Mouse (Mus musculus): ENCODE data around the gene Gm5105. TPM values are rescaled to one million over a fixed set of nuclear protein-coding genes. Genes with fewer than 3 reads are reported as not detected.

Gm5105 gene
- polyA plus RNA-seq, 1 experiment, result not detected

DNA sequence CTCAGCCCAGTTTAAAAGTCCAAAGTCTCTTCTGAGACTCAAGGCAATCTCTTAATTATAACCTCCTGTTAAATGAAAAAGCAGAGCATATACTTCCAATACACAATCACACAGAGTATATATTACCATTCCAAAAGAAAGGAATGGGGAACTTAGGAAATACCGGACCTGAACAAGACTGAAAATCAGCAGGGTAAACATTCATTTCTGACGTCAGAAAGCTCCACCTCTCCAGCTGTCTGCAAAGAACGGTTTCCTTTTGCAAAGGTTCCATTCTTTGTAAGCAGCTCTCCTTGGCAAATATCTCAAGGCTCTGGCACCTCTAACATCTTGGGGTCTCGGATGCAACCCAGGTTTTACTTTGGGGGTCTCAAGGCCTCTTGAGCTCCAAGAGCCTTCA is 54.8 kb downstream of the Gm5105 start:
- H3K9ac ChIP-seq (ENCODE audit: low read depth, poor library complexity, severe bottlenecking), result no peak overlapping the region
- H3K36me3 ChIP-seq (ENCODE audit: control insufficient read depth, insufficient read depth, low read length, poor library complexity, severe bottlenecking), result no peaks in the 10 kb centered on the region
- no peak overlapping the region for H3K27ac ChIP-seq (ENCODE audit: insufficient read depth, low read length)
- H3K4me1 ChIP-seq (ENCODE audit: control insufficient read depth, insufficient read depth, low read length), result no peaks in the 10 kb centered on the region
- no peaks in the 10 kb centered on the region for H3K27me3 ChIP-seq (ENCODE audit: control insufficient read depth, insufficient read depth, low read length, poor library complexity, severe bottlenecking)
- no peak overlapping the region for H3K4me3 ChIP-seq (ENCODE audit: low read depth, low read length)
- no peaks in the 10 kb centered on the region for H3K9me3 ChIP-seq (replicated peaks; ENCODE audit: control insufficient read depth, insufficient read depth, low read length, poor library complexity, severe bottlenecking)
- no peak for TF ChIP-seq EP300 (IDR thresholded peaks at IDR 0.05; ENCODE audit: insufficient read depth, low read depth, low read length)
- TF ChIP-seq CTCF (IDR thresholded peaks at IDR 0.05; ENCODE audit: low read depth, low read length), result no peak
- TF ChIP-seq POLR2A (IDR thresholded peaks at IDR 0.05; ENCODE audit: insufficient read depth, low read length), result no peak

DNA sequence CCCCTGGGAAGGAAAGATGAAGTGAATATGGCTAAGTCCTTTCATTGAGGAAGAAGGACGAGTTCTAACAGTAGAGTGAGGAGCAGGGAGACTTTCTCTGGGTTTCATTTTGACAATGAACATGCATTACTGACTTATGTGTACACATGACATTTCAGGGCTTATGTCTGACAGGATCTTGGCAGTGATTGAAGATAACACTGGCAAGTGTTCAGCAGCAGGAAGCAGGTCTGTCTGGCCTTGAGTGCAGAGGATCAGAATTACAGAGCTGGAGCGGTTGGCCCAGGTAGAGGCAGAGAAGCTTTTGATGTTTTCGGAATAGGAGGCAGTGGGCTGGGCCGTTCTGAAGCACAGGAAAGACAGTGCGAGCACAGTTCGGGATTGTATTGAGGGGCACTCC is 59.0 kb downstream of the Gm5105 start:
- Histone ChIP-seq H3K9me3 (replicated peaks; ENCODE audit: control insufficient read depth, insufficient read depth, low read length, poor library complexity, severe bottlenecking) (peaks cover 4% of the 10 kb centered on the region; the same call in 1 of the 2 replicates), H3K4me3 (ENCODE audit: low read depth, low read length) (no peak overlapping the region), H3K4me1 (ENCODE audit: control insufficient read depth, insufficient read depth, low read length) (no peaks in the 10 kb centered on the region), H3K36me3 (ENCODE audit: control insufficient read depth, insufficient read depth, low read length, poor library complexity, severe bottlenecking) (no peaks in the 10 kb centered on the region), H3K27me3 (ENCODE audit: control insufficient read depth, insufficient read depth, low read length, poor library complexity, severe bottlenecking) (no peaks in the 10 kb centered on the region), H3K27ac (ENCODE audit: insufficient read depth, low read length) (no peak overlapping the region), H3K9ac (ENCODE audit: low read depth, poor library complexity, severe bottlenecking) (no peak overlapping the region)
- no peak for TF ChIP-seq POLR2A (IDR thresholded peaks at IDR 0.05; ENCODE audit: insufficient read depth, low read length)
- no peak for TF ChIP-seq CTCF (IDR thresholded peaks at IDR 0.05; ENCODE audit: low read depth, low read length)
- TF ChIP-seq EP300 (IDR thresholded peaks at IDR 0.05; ENCODE audit: insufficient read depth, low read depth, low read length), result no peak

DNA sequence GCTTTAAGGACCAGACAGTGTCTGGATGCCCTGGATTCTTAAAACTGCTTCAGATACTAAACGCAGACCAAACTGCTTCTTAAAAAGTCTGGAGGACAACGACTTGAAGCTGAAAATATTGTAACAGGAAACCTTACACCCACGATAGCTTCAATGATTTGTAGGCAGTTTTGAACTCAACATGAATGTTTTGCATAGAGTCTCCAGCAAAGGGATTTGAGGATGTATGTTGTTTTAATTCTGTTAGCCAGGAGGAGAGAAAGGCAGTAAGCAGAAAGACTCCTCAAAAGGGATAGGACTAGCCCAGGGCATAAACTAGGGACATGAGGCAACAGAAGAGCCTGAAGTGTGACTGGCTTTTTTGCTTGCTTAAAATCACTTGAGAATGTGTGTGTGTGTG is 60.3 kb downstream of the Gm5105 start:
- Histone ChIP-seq H3K9ac (ENCODE audit: low read depth, poor library complexity, severe bottlenecking) (no peak overlapping the region), H3K27me3 (ENCODE audit: control insufficient read depth, insufficient read depth, low read length, poor library complexity, severe bottlenecking) (no peaks in the 10 kb centered on the region), H3K27ac (ENCODE audit: insufficient read depth, low read length) (no peak overlapping the region), H3K9me3 (replicated peaks; ENCODE audit: control insufficient read depth, insufficient read depth, low read length, poor library complexity, severe bottlenecking) (peaks cover 4% of the 10 kb centered on the region; the same call in 1 of the 2 replicates), H3K4me1 (ENCODE audit: control insufficient read depth, insufficient read depth, low read length) (no peaks in the 10 kb centered on the region), H3K36me3 (ENCODE audit: control insufficient read depth, insufficient read depth, low read length, poor library complexity, severe bottlenecking) (no peaks in the 10 kb centered on the region), H3K4me3 (ENCODE audit: low read depth, low read length) (no peak overlapping the region)
- no peak for TF ChIP-seq EP300 (IDR thresholded peaks at IDR 0.05; ENCODE audit: insufficient read depth, low read depth, low read length)
- TF ChIP-seq POLR2A (IDR thresholded peaks at IDR 0.05; ENCODE audit: insufficient read depth, low read length), result no peak
- TF ChIP-seq CTCF (IDR thresholded peaks at IDR 0.05; ENCODE audit: low read depth, low read length), result no peak

- TF ChIP-seq EP300 (IDR thresholded peaks at IDR 0.05; ENCODE audit: insufficient read depth, low read depth, low read length), result no peak
- TF ChIP-seq POLR2A (IDR thresholded peaks at IDR 0.05; ENCODE audit: insufficient read depth, low read length), result no peak
- no peak for TF ChIP-seq CTCF (IDR thresholded peaks at IDR 0.05; ENCODE audit: low read depth, low read length)
- Histone ChIP-seq H3K4me1 (ENCODE audit: control insufficient read depth, insufficient read depth, low read length) (no peaks in the 10 kb centered on the region), H3K9me3 (replicated peaks; ENCODE audit: control insufficient read depth, insufficient read depth, low read length, poor library complexity, severe bottlenecking) (peaks cover 4% of the 10 kb centered on the region; the same call in 1 of the 2 replicates), H3K9ac (ENCODE audit: low read depth, poor library complexity, severe bottlenecking) (no peak overlapping the region), H3K27me3 (ENCODE audit: control insufficient read depth, insufficient read depth, low read length, poor library complexity, severe bottlenecking) (no peaks in the 10 kb centered on the region; the same call in 1 of the 2 replicates), H3K36me3 (ENCODE audit: control insufficient read depth, insufficient read depth, low read length, poor library complexity, severe bottlenecking) (no peaks in the 10 kb centered on the region), H3K4me3 (ENCODE audit: low read depth, low read length) (no peak overlapping the region), H3K27ac (ENCODE audit: insufficient read depth, low read length) (no peak overlapping the region)
Observed at GRCm38 (mm10) chr3:138003264-138003663, 63.9 kb downstream of the Gm5105 start.

DNA sequence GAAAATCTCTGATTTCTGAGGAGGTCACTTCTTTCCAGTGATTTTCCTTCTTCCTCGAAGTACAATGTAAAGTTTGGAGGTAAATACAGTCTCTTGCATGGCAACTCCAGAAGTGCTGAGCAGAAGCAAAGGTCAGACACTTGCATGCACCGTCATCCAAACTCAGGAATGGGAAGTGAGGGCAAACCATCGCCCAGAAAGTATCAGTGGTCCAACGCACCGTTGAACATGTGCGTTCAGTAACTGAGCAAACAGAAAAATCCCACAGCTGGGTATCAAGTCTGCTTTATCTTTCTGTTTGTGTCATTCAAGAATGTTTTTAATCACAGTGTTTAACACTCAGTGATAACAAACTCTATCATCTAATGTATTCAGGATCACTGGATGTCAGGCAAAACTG is 64.6 kb downstream of the Gm5105 start:
- Histone ChIP-seq H3K9ac (ENCODE audit: low read depth, poor library complexity, severe bottlenecking) (no peak overlapping the region), H3K9me3 (replicated peaks; ENCODE audit: control insufficient read depth, insufficient read depth, low read length, poor library complexity, severe bottlenecking) (peaks cover 6% of the 10 kb centered on the region; the same call in 1 of the 2 replicates), H3K36me3 (ENCODE audit: control insufficient read depth, insufficient read depth, low read length, poor library complexity, severe bottlenecking) (no peaks in the 10 kb centered on the region), H3K27me3 (ENCODE audit: control insufficient read depth, insufficient read depth, low read length, poor library complexity, severe bottlenecking) (no peaks in the 10 kb centered on the region; the same call in 1 of the 2 replicates), H3K4me3 (ENCODE audit: low read depth, low read length) (no peak overlapping the region), H3K27ac (ENCODE audit: insufficient read depth, low read length) (no peak overlapping the region), H3K4me1 (ENCODE audit: control insufficient read depth, insufficient read depth, low read length) (no peaks in the 10 kb centered on the region)
- TF ChIP-seq EP300 (IDR thresholded peaks at IDR 0.05; ENCODE audit: insufficient read depth, low read depth, low read length) (no peak), POLR2A (IDR thresholded peaks at IDR 0.05; ENCODE audit: insufficient read depth, low read length) (no peak), CTCF (IDR thresholded peaks at IDR 0.05; ENCODE audit: low read depth, low read length) (no peak)

DNA sequence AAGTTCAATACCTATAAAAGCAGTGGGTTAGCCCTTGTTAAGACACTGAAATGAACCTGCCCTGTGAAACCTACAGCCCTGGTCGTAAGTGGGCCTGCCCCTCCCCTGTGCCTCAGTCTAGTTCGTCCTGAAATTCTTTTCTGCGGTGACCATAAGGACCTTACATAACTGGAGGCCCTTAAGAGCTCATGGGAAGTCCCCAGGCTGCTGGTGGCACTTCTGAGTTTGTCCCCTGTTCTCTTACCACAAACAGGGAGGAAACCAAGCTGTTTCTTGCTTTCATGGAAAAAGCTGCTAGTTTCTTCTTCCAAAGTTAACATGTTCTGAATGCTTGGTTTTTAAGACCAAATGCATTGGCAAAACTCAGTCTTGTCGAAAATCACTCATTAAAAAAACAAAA is 65.3 kb downstream of the Gm5105 start:
- Histone ChIP-seq H3K9me3 (replicated peaks; ENCODE audit: control insufficient read depth, insufficient read depth, low read length, poor library complexity, severe bottlenecking) (peaks cover 6% of the 10 kb centered on the region; the same call in 1 of the 2 replicates), H3K27me3 (ENCODE audit: control insufficient read depth, insufficient read depth, low read length, poor library complexity, severe bottlenecking) (no peaks in the 10 kb centered on the region; the same call in 1 of the 2 replicates), H3K36me3 (ENCODE audit: control insufficient read depth, insufficient read depth, low read length, poor library complexity, severe bottlenecking) (no peaks in the 10 kb centered on the region), H3K4me1 (ENCODE audit: control insufficient read depth, insufficient read depth, low read length) (no peaks in the 10 kb centered on the region), H3K9ac (ENCODE audit: low read depth, poor library complexity, severe bottlenecking) (no peak overlapping the region), H3K4me3 (ENCODE audit: low read depth, low read length) (no peak overlapping the region), H3K27ac (ENCODE audit: insufficient read depth, low read length) (no peak overlapping the region)
- TF ChIP-seq POLR2A (IDR thresholded peaks at IDR 0.05; ENCODE audit: insufficient read depth, low read length) (no peak), CTCF (IDR thresholded peaks at IDR 0.05; ENCODE audit: low read depth, low read length) (no peak), EP300 (IDR thresholded peaks at IDR 0.05; ENCODE audit: insufficient read depth, low read depth, low read length) (no peak)
